Mouse (Mus musculus) heart, adult 9 months (tissue): ENCODE data around the gene Zfp641.

Experiments used
- DNase-seq, 2 experiments: peaks; one replicate each; pipeline ENCODE4 v3.0.0; 2022; ENCODE audit warnings: low spot score in 2 of 2

Zfp641 gene

DNA sequence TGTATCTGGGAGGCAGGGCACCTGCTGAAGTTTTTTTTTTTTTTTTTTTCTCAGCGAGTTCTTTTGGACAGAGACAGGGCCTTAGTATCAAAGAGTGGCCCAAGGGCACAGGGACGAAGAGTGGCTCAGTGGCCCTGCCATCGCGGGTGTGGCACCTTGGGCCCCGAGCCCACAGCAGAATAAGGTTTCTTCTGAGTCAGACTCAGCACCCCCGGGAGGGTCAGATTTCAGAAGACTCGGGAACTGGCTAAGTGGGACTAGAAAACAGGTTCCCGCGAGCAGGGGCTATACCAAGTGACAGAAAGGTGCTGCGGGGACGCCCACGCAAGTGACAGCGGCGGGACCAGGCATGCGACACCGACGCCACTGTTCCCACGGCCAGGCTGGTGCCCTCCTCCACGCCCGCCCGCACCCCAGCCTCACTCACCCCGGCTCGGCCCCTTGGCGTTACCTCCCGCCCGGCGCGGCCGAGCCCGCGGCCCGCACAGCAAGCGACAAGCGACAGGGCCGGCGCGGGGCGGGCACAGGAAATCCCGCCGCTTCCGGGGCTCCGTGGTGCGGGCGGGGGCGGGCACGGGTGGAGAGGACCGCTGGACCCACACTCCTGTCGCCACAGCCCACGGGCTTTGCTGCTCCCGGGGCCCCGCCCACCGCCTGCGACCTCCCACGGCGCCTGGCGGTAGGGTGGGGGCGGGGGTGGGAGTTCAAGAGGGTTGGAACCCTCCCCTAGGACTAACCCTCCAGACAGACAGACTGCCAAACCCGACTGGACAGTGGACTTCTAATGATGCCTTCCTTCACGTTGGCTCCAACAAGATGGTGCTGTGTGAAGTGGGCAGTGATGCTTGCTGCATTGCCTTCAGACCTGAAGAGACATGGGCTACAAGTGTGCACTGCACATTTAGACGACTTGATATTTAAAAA lies at the start of gene Zfp641:
Gene Zfp641, minus strand, starts transcription at position 534 of the 924 bp plus-strand sequence.
- DNase-seq = peak; percentile 5 to 9

- DNase-seq = no peak
Observed at GRCm38 (mm10) chr15:98340887-98341286, 44.9 kb upstream of the Zfp641 start, which contains the start of gene Olfr284. Gene Olfr284, minus strand, starts transcription at chr15:98340987.

DNA sequence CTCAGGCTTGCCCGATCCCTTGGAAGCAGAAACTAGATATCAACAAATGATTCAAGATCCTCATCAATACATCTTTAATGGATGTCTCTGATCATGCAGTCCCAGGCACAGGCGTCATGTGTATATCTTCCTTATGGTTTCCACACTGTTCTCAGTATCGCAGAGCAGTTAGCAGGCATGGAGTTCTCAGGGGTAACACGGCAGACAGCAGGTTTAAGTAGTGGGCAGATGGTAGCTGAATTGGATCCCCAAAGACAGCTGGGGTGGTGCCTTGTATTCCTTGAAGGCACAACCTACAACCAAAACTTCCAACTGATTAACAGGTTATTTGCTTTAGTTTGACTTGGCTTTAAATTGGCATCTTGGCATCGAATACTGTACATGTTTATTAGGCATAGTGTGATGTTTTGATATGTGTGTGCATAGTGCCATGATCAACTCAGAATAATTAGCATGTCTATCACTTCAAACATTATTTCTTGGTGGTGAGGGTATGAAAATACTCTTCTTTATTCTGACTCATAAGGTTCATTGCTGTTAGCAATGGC lies 21.3 kb upstream of the Zfp641 start, which contains the start of gene Olfr285:
Gene Olfr285, minus strand, starts transcription at position 177 of the 548 bp plus-strand sequence.
- no peak for DNase-seq

- DNase-seq = no peak
Observed at GRCm38 (mm10) chr15:98315703-98316102, 19.7 kb upstream of the Zfp641 start.

DNA sequence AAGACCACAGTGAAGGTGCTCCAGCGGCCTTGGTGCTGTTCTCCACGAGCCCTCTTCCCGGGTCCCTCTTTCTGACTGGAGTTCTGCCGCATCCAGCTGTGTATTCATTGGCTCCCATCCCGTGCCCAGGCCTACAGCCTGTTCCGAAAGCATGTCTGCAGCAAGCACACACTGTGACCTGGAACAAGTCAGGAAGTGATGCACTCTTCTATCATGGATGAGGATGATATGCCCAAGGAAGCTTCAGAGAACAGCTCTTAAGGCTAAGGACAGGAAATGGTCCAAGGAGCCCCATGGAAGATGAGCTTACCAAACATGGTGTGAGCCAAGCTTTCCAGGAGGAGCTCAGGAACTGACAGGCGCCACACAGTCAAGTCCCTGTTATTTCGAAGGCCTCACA lies 2.3 kb downstream of the Zfp641 start:
- no peak for DNase-seq

DNA sequence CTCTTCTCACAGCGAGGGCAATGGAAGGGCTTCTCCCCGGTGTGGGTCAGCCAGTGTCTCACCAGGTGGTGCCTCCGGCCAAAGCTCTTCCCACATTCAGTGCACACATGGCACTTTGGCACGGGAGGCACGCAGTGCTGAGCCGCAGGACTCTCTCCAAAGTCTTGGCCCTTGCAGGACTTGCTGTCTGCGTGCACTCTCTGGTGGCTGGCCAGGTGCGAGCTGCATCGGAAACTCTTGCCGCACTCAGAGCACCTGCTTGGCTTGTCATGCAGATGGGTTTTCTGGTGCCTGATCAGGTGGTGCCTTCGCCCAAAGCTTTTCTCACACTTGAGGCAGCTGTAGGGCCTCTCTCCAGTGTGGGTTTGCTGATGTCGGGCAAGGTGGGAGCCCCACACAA lies 7.4 kb downstream of the Zfp641 start:
- no peak for DNase-seq

- no peak for DNase-seq
Observed at GRCm38 (mm10) chr15:98286418-98286817, 9.5 kb downstream of the Zfp641 start.

- DNase-seq = no peak
Observed at GRCm38 (mm10) chr15:98257776-98258175, 38.2 kb downstream of the Zfp641 start.

DNA sequence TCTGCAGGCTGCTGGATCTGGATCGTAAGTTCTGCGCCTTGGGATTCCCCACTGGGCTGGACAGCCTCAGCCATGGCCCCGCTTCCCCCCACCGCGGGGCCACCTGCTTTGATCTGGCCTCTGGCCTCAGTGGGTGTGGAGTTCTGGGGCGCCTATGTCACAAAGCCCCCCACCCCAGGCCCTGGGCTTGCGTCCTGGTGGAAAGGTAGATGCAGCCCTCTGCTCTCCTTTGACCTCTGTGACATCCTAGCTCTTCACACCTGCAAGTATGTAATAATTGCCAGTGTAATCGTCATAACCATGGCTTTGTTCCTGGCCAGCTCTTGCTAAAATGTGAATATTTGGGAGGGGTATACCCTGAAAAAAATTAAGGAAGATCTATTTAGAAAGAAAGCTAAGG lies 38.8 kb downstream of the Zfp641 start, which contains the start of gene H1fnt:
Gene H1fnt, minus strand, starts transcription at position 101 of the 400 bp plus-strand sequence.
- DNase-seq = no peak

- no peak for DNase-seq
Observed at GRCm38 (mm10) chr15:98256271-98256670, 39.7 kb downstream of the Zfp641 start.
